Mouse (Mus musculus): ENCODE results near the gene Syngr4.
A peak's percentile ranks its signal among the peaks of the same experiment; 100 is the strongest.
"Not testable (repeated sequence)": the region's sequence is repeated elsewhere in the genome, so short reads cannot be mapped to it uniquely, and the experiment has no call there.

Syngr4 gene

DNA sequence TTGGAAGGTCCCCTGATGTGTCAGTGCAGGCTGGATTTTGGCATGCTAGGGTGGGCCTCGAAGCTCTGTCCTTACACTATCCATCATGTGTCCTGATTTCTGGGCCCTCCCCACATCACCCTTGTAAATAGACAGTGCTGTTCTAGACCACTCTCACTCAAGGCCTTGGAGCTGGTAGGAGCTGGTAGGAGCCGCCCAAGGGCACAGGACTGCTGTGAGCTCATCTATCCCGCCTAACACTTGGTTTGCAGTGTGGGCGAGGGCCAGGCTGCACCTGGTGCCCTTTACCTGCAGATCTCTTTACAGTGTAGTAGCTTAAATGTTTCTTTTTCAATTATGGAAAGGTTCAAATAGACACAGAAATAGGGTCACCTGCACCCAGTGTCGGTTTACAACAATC, 18.5 kb upstream of the Syngr4 start:
- DNase-seq (ENCODE audit: low spot score) = no peak

DNA sequence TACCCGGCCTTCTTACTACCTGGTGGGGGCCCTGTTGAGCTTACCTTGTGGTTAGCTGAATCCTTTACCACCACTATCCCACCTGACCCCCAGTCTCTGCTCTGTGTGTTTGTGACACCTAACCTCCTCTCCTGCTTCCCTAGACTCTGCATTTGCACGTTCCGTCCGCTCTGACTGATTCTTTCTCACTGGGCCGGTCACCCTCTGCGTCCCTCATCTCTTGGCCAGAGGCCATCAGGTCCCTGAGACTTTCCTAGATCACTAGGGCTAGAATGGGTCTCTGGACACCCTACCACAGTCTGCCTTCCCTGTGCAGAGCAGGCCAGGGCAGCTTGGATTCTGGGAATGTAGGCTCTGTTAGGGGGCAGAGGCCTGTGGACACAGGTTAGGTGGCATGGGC, 17.6 kb upstream of the Syngr4 start:
- DNase-seq (ENCODE audit: low spot score) = no peak

DNA sequence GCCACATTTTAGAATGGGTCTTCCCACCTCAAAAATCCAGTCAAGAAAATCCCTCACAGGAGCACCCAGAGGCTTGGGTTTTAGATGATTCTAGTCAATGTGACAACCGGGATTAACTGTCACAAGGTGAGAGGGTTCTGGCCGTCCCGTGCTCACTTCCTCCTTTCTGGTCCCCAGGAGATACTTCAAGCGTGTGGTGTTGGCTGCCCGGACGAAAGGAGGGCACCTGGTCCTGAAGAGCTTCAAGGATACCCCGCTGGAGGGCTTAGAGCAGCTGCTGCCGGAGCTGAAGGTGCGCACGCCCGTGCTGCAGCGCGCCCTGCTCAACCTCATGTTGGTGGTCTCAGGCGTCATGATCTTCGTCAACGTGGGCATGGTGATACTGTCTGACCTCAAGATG, 12.6 kb upstream of the Syngr4 start:
- DNase-seq (ENCODE audit: low spot score) = no peak

DNA sequence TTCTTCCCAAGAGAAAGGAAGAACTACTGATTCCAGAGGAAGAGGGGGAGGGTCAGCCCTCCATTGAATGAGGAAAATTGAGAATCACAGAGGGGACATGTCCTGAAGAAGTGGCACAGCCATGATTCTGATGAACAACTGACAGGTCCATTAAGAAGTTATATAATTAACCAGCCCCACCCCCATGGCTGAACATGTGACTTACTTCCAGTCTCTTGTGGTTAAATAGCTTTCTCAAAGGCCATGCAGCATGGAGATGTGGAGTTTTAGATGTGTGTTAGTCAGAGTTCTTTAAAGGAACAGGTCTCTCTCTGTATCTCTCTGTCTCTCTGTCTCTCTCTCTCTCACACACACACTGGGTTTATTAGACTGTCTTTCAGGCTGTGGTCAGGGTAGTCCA, 11.9 kb upstream of the Syngr4 start:
- no peak for DNase-seq (ENCODE audit: low spot score)

DNA sequence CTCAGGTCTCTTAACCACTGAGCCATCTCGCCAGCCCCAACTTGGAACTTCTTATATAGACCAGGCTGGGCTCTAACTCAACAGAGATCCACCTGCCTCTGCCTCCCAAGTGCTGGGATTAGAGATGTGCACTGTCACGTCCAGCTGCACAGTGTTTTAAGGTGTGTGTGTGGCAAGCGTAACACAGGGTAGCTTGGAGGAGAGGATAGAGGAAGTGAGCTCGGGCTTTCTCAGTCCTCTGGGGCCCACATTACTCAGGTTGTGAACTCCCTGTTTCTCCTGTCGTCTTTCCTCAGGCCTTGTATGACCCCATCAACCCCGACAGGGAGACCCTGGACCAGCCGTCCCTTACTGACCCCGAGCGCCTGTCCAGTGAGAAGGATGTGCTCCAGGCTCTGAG, 10.1 kb upstream of the Syngr4 start:
- DNase-seq (ENCODE audit: low spot score) = no peak

DNA sequence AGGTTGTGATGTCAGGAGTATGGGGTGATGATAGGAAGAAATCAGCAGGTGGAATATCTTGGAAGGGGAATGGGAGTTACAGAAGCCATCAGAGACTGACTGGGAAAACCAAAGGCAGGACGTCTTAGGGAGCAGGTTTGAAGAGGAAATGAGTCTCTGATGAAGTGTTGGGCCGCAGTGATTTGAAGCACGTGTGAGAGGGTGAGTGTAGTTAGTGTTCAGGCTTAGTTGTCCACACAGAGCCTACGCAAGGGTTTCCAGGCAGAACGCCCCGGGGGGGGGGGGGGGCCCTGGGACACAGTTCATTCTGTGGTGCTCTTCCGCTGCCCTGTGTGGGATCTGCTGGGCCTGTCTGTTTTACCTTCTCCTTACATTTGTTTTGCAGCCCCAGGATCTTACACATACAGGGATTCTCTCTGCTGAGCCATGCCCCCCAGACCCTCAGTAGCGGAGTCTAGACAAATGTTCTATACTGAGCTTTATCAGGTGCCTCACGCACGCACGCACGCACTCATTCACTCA, 6.0 kb upstream of the Syngr4 start:
- no peak for DNase-seq (ENCODE audit: low spot score)

DNA sequence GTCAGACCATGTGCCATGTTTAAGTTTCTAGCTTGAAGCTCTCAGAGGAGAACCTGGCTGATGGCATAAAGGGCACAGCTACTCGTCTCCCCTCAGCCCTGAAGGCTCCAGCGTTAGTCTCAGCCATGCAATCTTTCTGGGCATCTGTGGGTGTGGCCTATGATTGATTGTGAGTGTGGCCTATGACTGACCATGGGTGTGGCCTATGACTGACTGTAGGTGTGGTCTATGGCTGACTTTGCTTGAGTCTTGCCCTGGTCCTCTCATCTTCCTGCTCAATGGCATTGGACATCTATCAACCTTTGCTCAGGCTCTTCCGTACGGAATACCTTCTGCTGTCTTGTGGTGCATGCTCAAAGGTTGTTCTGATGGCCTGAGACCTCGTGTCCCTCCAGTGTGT, 5.0 kb upstream of the Syngr4 start:
- no peak for DNase-seq (ENCODE audit: low spot score)

DNA sequence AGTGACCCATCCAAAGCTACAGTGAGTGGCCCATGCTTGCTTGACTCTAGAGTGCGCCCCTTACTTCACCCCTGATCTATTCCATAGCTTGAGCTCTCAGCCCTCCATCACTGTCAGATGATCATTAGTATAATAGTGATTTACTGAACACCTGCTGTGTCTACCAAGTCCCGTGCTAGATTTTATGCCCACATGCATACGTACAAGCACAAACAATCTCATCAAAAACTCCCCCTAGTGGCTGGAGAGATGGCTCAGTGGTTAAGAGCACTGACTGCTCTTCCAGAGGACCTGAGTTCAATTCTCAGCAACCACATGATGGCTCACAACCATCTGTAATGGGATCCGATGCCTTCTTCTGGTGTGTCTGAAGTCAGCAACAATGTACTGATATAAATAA, 1.6 kb upstream of the Syngr4 start:
- DNase-seq (ENCODE audit: low spot score) = not testable (repeated sequence)

DNA sequence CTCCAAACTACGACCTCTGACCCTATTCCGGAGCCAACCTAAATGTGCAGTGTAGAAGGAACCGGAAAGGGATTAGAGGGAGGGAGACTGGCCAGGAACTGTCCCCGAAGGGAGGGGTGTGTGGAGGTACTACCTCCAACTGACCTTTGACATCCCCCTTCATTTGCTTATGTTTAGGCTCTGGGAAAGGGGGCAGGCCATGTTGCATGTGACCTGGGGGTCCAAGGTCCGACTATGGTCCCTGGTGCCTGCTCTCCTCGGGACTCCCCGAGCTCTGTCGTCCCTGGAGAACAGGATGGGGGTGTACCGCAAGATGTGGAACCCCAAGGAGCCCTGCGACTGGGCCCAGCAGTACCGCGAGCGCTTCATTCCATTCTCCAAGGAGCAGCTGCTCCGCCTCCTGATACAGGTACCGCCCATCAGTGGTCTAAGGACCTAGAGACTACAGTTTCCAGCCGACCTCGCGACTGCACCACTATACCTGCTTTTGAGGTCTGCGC, 794 bp upstream of the Syngr4 start:
- DNase-seq (ENCODE audit: low spot score) = no peak

DNA sequence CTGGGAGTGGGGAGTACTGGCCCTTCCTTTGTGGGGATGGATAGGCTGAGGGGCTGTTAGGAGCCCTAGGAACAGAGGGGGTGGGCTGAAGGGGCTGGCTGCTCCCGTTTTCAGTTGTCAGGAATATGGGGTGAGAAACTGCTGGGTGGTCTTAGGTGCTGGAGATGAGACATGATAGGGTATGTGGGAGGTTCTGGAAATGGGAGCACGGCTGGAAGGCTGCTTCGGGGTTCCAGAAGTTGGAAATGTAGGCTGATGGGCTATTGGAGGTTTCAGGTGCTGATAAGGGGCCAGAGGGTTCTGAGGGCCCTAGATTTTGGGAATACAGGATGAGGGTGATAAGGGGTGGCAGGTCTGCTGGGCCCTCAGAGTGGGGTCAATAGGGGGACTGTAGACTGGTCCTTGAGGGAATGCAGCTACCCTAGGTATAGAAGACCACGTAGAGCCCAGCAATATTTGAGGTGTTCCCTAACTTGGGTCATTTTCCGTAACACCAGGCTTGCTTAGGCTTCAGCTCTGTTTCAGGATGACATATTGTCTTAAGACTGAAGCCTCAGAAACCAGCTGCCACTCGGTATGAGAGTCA, 490 bp downstream of the Syngr4 start:
- no peak for DNase-seq (ENCODE audit: low spot score)

DNA sequence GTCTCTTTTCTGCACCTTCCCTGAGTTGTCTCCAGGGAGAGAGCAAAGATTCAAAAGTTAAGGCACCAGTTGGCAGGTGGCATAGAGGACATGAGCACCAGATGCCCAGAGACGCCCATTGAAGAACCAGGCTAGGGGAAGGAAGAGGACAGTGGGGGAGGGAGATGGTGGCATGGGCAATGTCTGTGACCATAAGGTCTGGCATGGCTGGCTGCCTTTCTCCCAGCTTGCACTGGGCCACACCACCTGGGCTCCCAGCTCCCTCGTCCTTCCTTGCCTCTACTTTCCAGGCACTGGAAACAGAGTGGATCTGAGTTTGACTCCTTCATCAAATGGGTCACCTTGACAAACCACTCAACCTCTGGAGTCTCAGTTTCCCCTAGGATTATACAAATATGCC, 3.9 kb downstream of the Syngr4 start:
- DNase-seq (ENCODE audit: low spot score) = no peak

DNA sequence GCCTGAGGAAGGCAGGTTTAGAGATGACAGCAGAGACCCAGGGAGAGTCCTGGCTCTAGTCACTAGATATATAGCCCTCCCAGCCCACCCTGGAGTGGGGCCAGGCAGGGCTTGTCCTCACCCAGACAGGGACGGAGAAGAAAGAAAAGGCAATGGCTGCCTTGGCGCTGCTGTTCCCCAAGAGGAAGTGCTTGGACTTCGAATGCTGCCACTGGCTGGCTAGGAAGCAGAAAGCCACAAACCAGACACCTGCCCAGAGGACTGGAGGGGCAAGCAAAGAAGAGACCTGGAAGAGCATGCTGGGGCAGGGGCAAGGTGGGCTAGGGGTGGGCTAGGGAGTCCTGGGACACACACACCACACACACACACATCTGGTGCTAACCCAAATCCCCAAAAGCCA, 9.3 kb downstream of the Syngr4 start:
- DNase-seq (ENCODE audit: low spot score) = no peak

DNA sequence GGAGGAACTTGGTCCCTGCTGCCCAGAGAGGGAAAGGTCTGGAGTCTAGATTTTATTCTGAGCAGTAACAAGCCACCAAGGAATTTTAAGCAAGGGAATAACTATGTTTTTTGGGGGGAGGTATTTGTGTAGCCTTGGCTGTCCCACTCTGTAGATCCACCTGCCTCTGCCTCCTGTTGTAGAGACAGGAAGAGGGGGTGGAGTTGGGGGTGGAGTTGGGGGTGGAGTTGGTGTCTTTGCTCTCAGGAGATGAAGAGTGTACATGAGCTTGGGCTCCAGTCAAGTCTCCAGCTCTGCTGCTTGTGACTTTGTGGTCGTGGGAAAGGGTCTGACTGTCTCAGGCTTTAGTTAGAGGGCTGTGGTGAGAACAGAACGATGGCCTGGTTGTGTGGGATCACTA, 15.5 kb downstream of the Syngr4 start:
- no peak for DNase-seq (ENCODE audit: low spot score)

DNA sequence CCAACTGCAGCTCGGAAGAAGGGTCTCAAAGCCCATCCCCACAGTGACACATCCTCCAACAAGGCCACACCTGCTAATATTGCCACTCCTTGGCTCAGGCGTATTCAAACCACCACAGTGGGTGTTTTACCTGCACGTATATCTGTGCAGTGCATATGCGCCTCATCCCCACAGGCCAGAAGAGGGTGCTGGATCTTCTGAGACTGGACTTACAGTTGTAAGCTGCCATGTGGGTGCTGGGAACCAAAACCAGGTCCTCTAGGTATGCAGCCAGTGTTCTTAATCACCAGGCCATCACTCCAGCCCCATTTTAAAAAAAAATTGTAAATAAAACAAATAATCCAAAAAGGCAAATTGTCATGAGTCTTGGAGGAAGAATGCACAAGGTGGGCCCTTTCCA, 16.0 kb downstream of the Syngr4 start:
- no peak for DNase-seq (ENCODE audit: low spot score)

DNA sequence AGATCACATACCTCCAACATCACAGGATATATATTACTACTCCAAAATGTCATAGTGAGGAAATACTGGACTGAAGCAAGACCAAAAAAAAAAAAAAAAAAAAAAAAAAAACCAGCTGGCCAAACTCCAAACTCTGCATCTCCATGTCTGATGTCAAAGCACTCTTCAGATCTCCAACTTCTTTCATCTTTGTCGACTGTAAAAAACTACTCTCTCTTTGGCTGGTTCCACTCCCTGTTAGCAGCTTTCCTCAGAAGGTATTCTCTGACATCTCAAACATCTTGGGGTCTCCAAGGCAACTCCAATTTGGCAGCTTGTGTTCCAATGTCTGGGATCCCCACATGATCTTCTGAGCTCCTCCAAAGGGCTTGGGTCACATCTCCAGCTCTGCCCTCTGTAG, 18.2 kb downstream of the Syngr4 start, which contains the start of gene Grin2d:
Gene Grin2d (minus strand): TSS at position 101 of the 400 bp plus-strand sequence.
- not testable (repeated sequence) for DNase-seq (ENCODE audit: low spot score)

DNA sequence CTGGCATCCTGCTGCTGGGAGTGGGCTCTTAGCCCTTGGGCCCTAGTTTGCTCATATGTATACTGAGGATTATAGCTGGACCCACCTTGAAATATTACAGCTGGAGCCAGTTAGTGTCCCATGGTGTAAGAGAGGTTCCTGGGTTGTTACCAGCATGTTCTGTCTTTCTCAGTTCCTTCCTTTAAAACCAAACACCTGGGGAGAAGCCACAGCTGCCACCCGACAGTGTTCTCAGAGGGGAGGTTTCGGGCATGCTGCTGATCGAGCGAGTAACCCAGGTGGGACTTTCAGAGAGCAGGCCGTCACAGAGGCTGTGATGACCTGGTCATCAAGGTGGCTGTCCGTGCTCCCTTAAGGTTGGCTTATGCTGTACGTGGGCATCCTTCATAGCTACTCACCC, 19.6 kb downstream of the Syngr4 start:
- no peak for DNase-seq (ENCODE audit: low spot score)

DNA sequence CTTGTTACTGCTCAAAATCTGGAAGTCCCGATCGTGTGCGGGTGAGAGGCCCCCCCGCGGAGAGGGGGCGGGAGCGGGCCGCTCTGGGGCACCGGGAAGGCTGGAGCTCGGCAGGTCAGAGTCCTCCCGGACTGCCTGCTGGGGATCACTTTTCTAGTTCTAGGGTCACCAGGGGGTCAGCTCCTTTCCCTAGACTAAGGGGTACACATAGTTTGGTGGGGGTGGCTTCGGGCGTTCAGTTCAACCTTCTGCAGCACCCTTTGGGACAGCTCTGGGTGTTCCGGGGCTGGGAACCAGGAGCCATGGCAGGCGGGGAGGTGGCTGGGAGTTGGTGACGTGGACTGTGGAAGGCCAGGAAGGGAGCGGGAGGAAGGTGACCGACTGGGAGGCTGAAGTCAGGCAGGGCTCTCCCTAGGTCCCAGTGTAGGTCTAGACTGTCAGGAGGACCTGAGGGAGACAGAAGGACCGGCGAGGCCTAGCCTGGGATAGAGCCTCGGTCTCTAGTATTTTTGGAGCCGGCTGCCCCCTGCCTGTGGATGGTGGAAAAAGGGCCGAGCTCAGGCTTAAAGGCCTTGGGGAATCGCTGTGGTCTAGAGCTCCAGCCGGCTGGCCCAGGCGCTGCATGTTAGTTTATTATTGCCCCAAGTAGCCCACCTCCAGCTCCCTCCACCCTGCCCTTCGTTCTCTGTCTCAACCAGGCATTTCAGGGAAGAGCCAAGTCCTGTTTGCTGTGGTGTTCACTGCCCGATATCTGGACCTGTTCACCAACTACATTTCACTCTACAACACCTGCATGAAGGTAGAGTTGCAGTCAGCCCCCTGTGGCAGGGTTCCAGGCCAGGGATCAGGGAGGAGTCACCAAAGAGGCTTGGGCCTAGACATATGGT, 23.2 kb downstream of the Syngr4 start:
- DNase-seq (ENCODE audit: low spot score) = peak; percentile 58

DNA sequence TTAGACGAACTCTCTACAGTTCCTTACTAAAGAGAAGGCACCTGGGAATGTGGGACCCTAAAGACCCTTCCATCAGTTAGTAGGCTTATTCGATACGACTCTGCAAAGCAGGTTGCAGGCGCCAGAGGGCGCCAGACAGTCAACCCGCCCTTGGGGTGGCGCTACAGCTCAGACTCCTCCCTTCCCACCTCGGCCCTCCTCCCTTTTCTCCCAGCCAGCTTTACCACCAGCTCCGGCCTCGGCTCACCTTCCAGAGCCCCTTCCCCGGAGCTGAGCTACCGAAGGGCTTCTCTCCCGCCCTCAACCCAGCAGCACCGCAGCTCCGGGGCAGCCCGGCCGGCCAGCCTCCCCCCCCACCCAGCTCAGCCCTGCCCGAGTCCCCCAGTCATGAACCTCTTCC, 23.9 kb downstream of the Syngr4 start, which contains the start of gene Kdelr1:
Gene Kdelr1 (plus strand): TSS at position 149 of the 400 bp plus-strand sequence.
- peak; percentile 82 for DNase-seq (ENCODE audit: low spot score)

DNA sequence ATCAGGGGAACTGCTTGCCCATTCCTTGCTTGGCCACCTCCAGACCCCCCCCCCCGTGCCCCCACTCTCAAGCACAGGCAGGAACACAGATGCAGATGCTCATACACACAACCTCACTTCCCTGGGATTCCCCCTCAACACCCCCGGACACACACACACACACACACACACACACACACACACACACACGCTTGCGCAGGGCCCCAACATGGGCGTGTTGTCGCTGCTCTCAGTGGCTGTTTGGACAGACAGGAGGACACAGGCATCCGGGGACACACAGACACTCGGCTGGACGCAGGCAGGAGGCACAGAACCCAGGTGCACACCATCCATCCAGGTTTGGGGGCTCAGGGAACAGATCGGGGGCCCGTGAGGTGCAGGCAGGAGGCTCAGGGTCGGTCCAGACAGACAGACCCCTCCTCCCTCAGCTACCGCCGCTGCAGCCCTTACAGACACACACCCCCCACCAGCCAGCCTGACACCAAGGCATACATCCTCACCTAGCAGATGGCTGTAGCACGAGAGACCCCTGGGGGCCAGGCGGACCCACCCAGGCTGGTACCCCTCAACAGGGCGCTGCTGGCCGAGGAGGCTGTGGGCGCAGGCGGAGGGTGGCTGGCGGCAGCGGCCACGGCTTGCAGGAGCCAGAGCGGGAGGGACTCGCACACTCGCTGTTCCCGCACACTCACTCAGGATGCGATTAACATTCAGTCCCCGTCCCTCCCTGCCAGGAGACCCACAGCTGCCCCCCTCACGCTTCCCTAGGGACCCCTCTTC, 26.0 kb downstream of the Syngr4 start:
- DNase-seq (ENCODE audit: low spot score) = no peak

DNA sequence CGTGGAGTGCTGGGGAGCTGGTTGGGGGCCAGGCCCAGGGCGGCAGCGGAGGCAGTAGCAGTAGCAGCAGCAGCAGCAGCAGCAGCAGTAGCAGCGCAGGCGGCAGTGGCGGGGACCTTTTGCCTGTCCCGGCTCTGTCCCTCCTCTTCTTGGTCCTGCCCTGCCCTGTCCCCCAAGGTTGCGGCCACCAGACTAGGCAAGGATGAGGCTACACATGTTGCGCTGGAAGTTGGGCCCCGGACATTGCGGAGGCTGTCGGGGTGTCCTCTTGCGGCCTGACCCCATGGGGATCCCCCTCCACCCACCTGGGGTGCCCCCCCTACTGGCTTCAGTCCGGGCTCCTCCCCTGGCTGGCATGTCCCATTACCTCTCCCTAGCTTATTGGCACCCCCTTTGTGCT, 26.7 kb downstream of the Syngr4 start:
- no peak for DNase-seq (ENCODE audit: low spot score)

DNA sequence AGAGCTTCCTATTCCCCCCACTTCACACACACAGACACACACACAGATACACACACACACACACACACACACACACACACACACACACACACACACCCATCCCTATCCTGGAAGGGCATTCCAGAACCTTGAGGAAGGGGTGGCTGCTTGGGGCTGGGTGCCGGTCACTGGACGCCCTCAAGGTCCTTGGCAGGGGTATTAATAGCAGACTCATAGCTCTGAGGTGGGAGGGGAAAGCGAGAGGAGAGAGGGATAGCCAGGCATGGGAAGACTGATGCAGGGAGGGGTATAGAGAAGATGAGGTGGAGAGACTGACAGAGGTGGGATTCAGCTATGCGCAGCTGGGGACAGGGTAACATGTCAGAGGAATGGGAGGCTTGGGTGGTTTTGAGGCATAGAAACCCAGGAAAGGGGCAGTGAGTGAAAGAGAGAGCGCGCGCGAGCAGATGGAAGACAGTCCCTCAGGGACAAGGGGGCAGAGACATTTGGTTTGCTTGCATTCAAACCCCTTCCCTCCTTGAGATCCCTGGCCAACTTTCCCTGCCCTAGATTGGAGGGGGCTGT, 27.3 kb downstream of the Syngr4 start:
- DNase-seq (ENCODE audit: low spot score) = no peak

DNA sequence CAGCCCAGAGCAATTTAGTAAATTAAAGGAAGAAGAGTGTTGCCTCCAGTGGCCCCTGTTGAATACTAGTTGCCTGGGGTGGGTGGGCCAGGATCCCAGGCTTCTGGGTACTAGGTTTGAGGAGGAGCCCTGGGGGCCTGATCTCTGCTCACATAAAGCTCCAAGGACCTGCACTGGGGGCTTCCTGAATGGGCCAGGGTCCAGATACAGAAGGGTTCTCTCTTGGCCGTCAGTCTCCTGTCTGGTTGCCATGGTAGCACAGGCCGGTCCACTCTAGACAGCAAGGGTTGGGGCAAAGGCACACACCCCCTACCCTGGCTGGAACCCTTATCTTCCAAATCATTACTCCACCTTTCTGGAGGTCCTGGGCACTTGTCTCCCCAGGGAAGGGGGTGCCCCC, 28.6 kb downstream of the Syngr4 start:
- no peak for DNase-seq (ENCODE audit: low spot score)
